Mouse (Mus musculus) CH12.LX (cell line): ENCODE measurements around the gene Slc12a6. TPM values are rescaled to one million over a fixed set of nuclear protein-coding genes. Genes with fewer than 3 reads are reported as not detected.

Experiments used
- DNase-seq: peaks from one replicate; pipeline ENCODE4 v3.0.0-alpha.2; 2013; ENCODE audit errors: extremely low read depth
- H3K27ac ChIP-seq: 2 replicates; pipeline ENCODE4 v1.5.1; 2012; ENCODE audit warnings: low read depth, mild to moderate bottlenecking, control low read depth, moderate library complexity; ENCODE audit not compliant: insufficient read depth
- H3K27me3 ChIP-seq: replicated peaks from 2 replicates; pipeline ENCODE3; 2012; ENCODE audit warnings: inconsistent platforms
- H3K36me3 ChIP-seq, 2 experiments: replicated peaks in 1 of 2; 2 replicates each; pipeline versions ENCODE3 to v1.6.1; 2012; ENCODE audit warnings: inconsistent platforms in 1 of 2, low read length in 1 of 2, mild to moderate bottlenecking in 1 of 2, mixed read lengths in 1 of 2, moderate library complexity in 1 of 2; ENCODE audit not compliant: control insufficient read depth in 1 of 2, insufficient read depth in 1 of 2
- H3K4me1 ChIP-seq, 2 experiments: 2 replicates each; pipeline ENCODE4 v1.6.1; 2012; ENCODE audit warnings: inconsistent platforms in 1 of 2, moderate library complexity in 1 of 2; ENCODE audit not compliant: insufficient read depth in 2 of 2, control insufficient read depth in 1 of 2
- H3K4me2 ChIP-seq: 2 replicates; pipeline ENCODE4 v1.6.1; 2012; ENCODE audit warnings: low read depth, mild to moderate bottlenecking, control low read depth; ENCODE audit not compliant: poor library complexity, insufficient read depth, severe bottlenecking
- H3K4me3 ChIP-seq, 3 experiments: fragments of 150-350 bp in 1 of 3; sonication (generic) in 1 of 3; replicated peaks in 1 of 3; 2 replicates each; pipeline versions ENCODE3 to v1.5.1; 2011 to 2012; ENCODE audit warnings: low read depth in 2 of 3, low read length in 2 of 3, mild to moderate bottlenecking in 2 of 3, moderate library complexity in 2 of 3, control low read depth in 1 of 3, improper control_type of control experiment in 1 of 3, inconsistent platforms in 1 of 3, mixed read lengths in 1 of 3; ENCODE audit not compliant: poor library complexity in 1 of 3
- H3K79me2 ChIP-seq: replicated peaks from 2 replicates; pipeline ENCODE4 v1.6.1; 2012; ENCODE audit warnings: mild to moderate bottlenecking, moderate library complexity; ENCODE audit not compliant: control insufficient read depth, poor library complexity, insufficient read depth, severe bottlenecking; ENCODE audit errors: extremely low read depth
- H3K9ac ChIP-seq: 2 replicates; pipeline ENCODE4 v1.6.1; 2012; ENCODE audit warnings: low read depth, mild to moderate bottlenecking, control low read depth, moderate library complexity; ENCODE audit not compliant: insufficient read depth
- H3K9me3 ChIP-seq: replicated peaks from 2 replicates; pipeline ENCODE3; 2012; ENCODE audit warnings: low read length, inconsistent platforms, mixed read lengths
- CHD1 ChIP-seq: IDR thresholded peaks from 2 replicates; pipeline ENCODE4 v1.6.1; 2012; ENCODE audit warnings: low read depth, low read length, improper control_type of control experiment, inconsistent platforms
- CHD2 ChIP-seq: IDR thresholded peaks from 2 replicates; pipeline ENCODE4 v1.6.1; 2011; ENCODE audit warnings: low read length, improper control_type of control experiment
- E2F4 ChIP-seq: IDR thresholded peaks from 2 replicates; pipeline ENCODE4 v1.6.1; 2011; ENCODE audit warnings: low read depth, low read length, improper control_type of control experiment; ENCODE audit not compliant: insufficient replicate concordance
- MAFK ChIP-seq: IDR thresholded peaks from 2 replicates; pipeline ENCODE4 v1.6.1; 2011; ENCODE audit warnings: low read length, improper control_type of control experiment; ENCODE audit not compliant: insufficient replicate concordance
- MAZ ChIP-seq: IDR thresholded peaks from 2 replicates; pipeline ENCODE4 v1.6.1; 2012; ENCODE audit warnings: low read depth, mild to moderate bottlenecking, inconsistent platforms, low read length, improper control_type of control experiment, moderate library complexity
- MYC ChIP-seq: IDR thresholded peaks from 2 replicates; pipeline ENCODE4 v1.6.1; 2011; ENCODE audit warnings: low read depth, mild to moderate bottlenecking, improper control_type of control experiment, low read length
- NRF1 ChIP-seq: IDR thresholded peaks from 2 replicates; pipeline ENCODE4 v1.6.1; 2014; ENCODE audit warnings: low read depth, mild to moderate bottlenecking, inconsistent platforms, low read length, improper control_type of control experiment, moderate library complexity
- PAX5 ChIP-seq: IDR thresholded peaks from 2 replicates; pipeline ENCODE4 v1.6.1; 2012; ENCODE audit warnings: low read length, inconsistent platforms, mixed read lengths
- POLR2A ChIP-seq: IDR thresholded peaks from 2 replicates; pipeline ENCODE4 v1.6.1; 2011; ENCODE audit warnings: low read depth, mild to moderate bottlenecking, improper control_type of control experiment, low read length
- POLR2AphosphoS2 ChIP-seq: IDR thresholded peaks from 2 replicates; pipeline ENCODE4 v1.6.1; 2011; ENCODE audit warnings: low read depth, low read length, improper control_type of control experiment
- RAD21 ChIP-seq: IDR thresholded peaks from 2 replicates; pipeline ENCODE4 v1.6.1; 2011; ENCODE audit warnings: low read depth, mild to moderate bottlenecking, low read length, improper control_type of control experiment, moderate library complexity
- RCOR1 ChIP-seq: conservative IDR thresholded peaks from 2 replicates; pipeline ENCODE4 v1.6.1; 2012; ENCODE audit warnings: low read depth, mild to moderate bottlenecking, inconsistent platforms, low read length, improper control_type of control experiment
- SIN3A ChIP-seq: IDR thresholded peaks from 2 replicates; pipeline ENCODE4 v1.6.1; 2012; ENCODE audit warnings: low read length, improper control_type of control experiment, inconsistent platforms
- TCF12 ChIP-seq: IDR thresholded peaks from 2 replicates; pipeline ENCODE4 v1.6.1; 2014; ENCODE audit warnings: low read depth, mild to moderate bottlenecking, inconsistent platforms, low read length, improper control_type of control experiment
- ZKSCAN1 ChIP-seq: IDR thresholded peaks from 2 replicates; pipeline ENCODE4 v1.6.1; 2012; ENCODE audit warnings: low read depth, inconsistent platforms, low read length, improper control_type of control experiment, borderline replicate concordance
- dilution Hi-C: fragments of 300-500 bp; cut with MboI; formaldehyde crosslinking; loops from 2 replicates; pipeline ENCODE4 v1.14.3; 2020; ENCODE audit warnings: low sequenced_read_pairs; ENCODE audit not compliant: extremely low pct_unique_long_range_greater_than_20kb, extremely low pct_ligation_motif_present
- in situ Hi-C: fragments of 300-500 bp; cut with MboI; formaldehyde crosslinking; loops from 3 replicates; pipeline ENCODE4 v1.14.3; 2019; ENCODE audit warnings: low sequenced_read_pairs, low pct_ligation_motif_present, low pct_unique_long_range_greater_than_20kb, mixed read lengths
- polyA plus RNA-seq: library from polyadenylated mRNA; unstranded; fragments of >175 nt; gene quantifications from 2 replicates; pipeline ENCODE4 v1.2.1, GENCODE M21; 2012; ENCODE audit warnings: low read depth; ENCODE audit not compliant: insufficient read length
- total RNA-seq, 2 experiments: library from RNA; depleted of rRNA; stranded (reverse); fragments of 300-350 nt in 1 of 2; fragments of >200 nt in 1 of 2; gene quantifications; 2 replicates each; pipeline ENCODE4 v1.2.3; 2012 to 2014

The Slc12a6 gene
- total and polyA plus RNA-seq, 3 experiments = 7.8 to 14.8 (median 10.5) TPM

GRCm38 (mm10) chr2:112246193-112246592 is 19.4 kb upstream of the Slc12a6 start:
- no peak overlapping the region for H3K4me2 ChIP-seq
- H3K27ac ChIP-seq = no peak overlapping the region
- peaks cover 0 to 62% of the 10 kb centered on the region in 2 experiments; a peak in 2 of 4 replicates for H3K4me1 ChIP-seq
- no peaks in the 10 kb centered on the region for H3K9me3 ChIP-seq
- no peak overlapping the region for H3K9ac ChIP-seq
- dilution Hi-C loops (no loop called here), in situ Hi-C loops (no loop called here)
- peaks cover 1% of the 10 kb centered on the region; the same call in 1 of the 2 replicates for H3K79me2 ChIP-seq
- peak; percentile 45 for DNase-seq
- no peak overlapping the region for H3K4me3 ChIP-seq
- H3K27me3 ChIP-seq = no peaks in the 10 kb centered on the region
- H3K36me3 ChIP-seq = peaks cover 22 to 87% of the 10 kb centered on the region in 2 experiments
- peak; percentile 36; the same call in 1 of the 2 replicates for TF ChIP-seq TCF12
- no peak for TF ChIP-seq MYC
- TF ChIP-seq RCOR1 = no peak
- TF ChIP-seq NRF1 = no peak
- no peak for TF ChIP-seq POLR2AphosphoS2

GRCm38 (mm10) chr2:112247323-112247722 is 18.3 kb upstream of the Slc12a6 start:
- Histone ChIP-seq H3K9ac (no peak overlapping the region), H3K36me3 (peaks cover 22 to 78% of the 10 kb centered on the region in 2 experiments), H3K27ac (no peak overlapping the region), H3K4me2 (no peak overlapping the region), H3K9me3 (no peaks in the 10 kb centered on the region), H3K79me2 (no peaks in the 10 kb centered on the region), H3K27me3 (no peaks in the 10 kb centered on the region), H3K4me1 (peaks cover 0 to 52% of the 10 kb centered on the region in 2 experiments; a peak in 2 of 4 replicates), H3K4me3 (no peak overlapping the region)
- no peak for DNase-seq
- in situ Hi-C loops = no loop called here
- TF ChIP-seq POLR2A = no peak
- no peak for TF ChIP-seq MAZ
- no peak for TF ChIP-seq CHD1
- no peak for TF ChIP-seq MYC
- TF ChIP-seq NRF1 = no peak
- TF ChIP-seq PAX5 = no peak
- dilution Hi-C loops = no loop called here

- no peak for DNase-seq
Observed at GRCm38 (mm10) chr2:112249780-112250453, 15.7 kb upstream of the Slc12a6 start.

More at GRCm38 (mm10) chr2:112249780-112250453, 15.7 kb upstream of the Slc12a6 start:
- Histone ChIP-seq H3K4me2 (no peak overlapping the region), H3K79me2 (no peaks in the 10 kb centered on the region), H3K36me3 (peaks cover 9 to 53% of the 10 kb centered on the region in 2 experiments), H3K9me3 (no peaks in the 10 kb centered on the region)
- no peak for TF ChIP-seq ZKSCAN1
- TF ChIP-seq SIN3A = no peak
- TF ChIP-seq CHD2 = no peak
- TF ChIP-seq POLR2A = no peak
- no peak for TF ChIP-seq RAD21
- TF ChIP-seq NRF1 = no peak
- no peak for TF ChIP-seq E2F4
- TF ChIP-seq MAFK = no peak
- TF ChIP-seq, all 38 proteins: peak for 0
- dilution Hi-C loops (no loop called here), in situ Hi-C loops (no loop called here)
- Histone ChIP-seq H3K4me3 (no peak overlapping the region), H3K27me3 (no peaks in the 10 kb centered on the region), H3K4me1 (peaks cover 0 to 29% of the 10 kb centered on the region in 2 experiments; a peak in 2 of 4 replicates), H3K27ac (no peak overlapping the region), H3K9ac (no peak overlapping the region)
